Mouse (Mus musculus) E14TG2a.4 (cell line): ENCODE results near the gene Gm20403.
"Not testable (repeated sequence)": the region's sequence is repeated elsewhere in the genome, so short reads cannot be mapped to it uniquely, and the experiment has no call there.

Source experiments
- H3K27me3 ChIP-seq: 2 replicates; pipeline ENCODE4 v1.6.1; 2014; ENCODE audit warnings: low read length, control low read depth; ENCODE audit not compliant: insufficient read depth
- H3K36me3 ChIP-seq: 2 replicates; pipeline ENCODE4 v1.6.1; 2014; ENCODE audit warnings: low read length, control low read depth; ENCODE audit not compliant: insufficient read depth
- H3K4me1 ChIP-seq: replicated peaks from 2 replicates; pipeline ENCODE4 v1.6.1; 2014; ENCODE audit warnings: low read depth, low read length, control low read depth
- H3K4me3 ChIP-seq: replicated peaks from 2 replicates; pipeline ENCODE4 v1.5.1; 2014; ENCODE audit warnings: mild to moderate bottlenecking, low read length
- H3K9me3 ChIP-seq: 2 replicates; pipeline ENCODE4 v1.6.1; 2014; ENCODE audit warnings: low read length, control low read depth
- CTCF ChIP-seq: conservative IDR thresholded peaks from 2 replicates; pipeline ENCODE4 v1.5.1; 2014; ENCODE audit warnings: low read length
- NANOG ChIP-seq: IDR thresholded peaks from 2 replicates; pipeline ENCODE4 v1.6.1; 2014; ENCODE audit warnings: borderline replicate concordance, low read length, mixed read lengths
- POU5F1 ChIP-seq: IDR thresholded peaks from 2 replicates; pipeline ENCODE4 v1.6.1; 2014; ENCODE audit warnings: low read length, borderline replicate concordance

Gm20403 gene

DNA sequence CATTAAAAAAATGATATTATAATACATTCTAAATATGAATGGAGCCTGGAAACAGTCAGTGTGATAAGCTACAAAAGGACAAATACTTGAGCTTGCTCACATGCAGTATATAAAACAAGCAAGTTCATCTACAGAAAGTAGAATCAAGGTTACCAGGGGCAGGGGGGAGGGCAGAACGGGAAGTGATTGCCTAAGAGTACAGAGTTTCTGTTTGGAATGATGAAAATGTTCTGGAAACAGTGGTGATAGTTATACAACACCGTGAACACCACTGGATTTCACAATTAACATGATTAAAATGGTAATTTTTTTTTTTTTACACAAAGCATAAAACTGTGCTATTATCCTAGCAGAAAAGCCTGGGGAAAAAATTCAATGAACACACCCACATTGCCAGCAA is 26.8 kb downstream of the Gm20403 start:
- H3K36me3 ChIP-seq = no peaks in the 10 kb centered on the region
- no peaks in the 10 kb centered on the region for H3K9me3 ChIP-seq
- H3K27me3 ChIP-seq = no peaks in the 10 kb centered on the region
- 0 out of 2 replicates have a peak, but pooled peaks cover 4% of the 10 kb centered on the region for H3K4me1 ChIP-seq
- H3K4me3 ChIP-seq = no peak overlapping the region
- TF ChIP-seq POU5F1 (no peak), CTCF (no peak), NANOG (no peak)

DNA sequence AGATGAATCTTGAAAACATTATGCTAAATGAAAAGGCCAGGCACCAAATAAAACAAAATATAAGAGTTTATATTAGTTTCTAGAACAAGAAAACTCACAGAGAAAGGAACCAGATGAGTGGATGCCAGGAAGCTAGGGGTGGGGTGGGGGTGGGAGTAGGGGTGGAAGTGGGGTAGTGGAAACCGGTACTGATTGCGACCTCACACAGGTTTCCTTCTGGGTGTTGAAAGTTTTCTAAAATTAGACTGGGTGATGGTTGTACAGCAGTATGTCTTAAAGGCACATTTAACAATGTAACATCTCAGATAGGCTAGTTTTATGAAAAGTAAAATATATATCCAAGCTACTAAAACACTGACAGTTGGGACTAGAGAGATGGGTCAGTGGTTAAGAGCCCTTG is 29.4 kb downstream of the Gm20403 start:
- no peak for TF ChIP-seq CTCF
- no peak for TF ChIP-seq NANOG
- TF ChIP-seq POU5F1 = no peak
- H3K9me3 ChIP-seq = no peaks in the 10 kb centered on the region
- no peaks in the 10 kb centered on the region for H3K27me3 ChIP-seq
- H3K4me1 ChIP-seq = peaks cover 4% of the 10 kb centered on the region; the same call in 1 of the 2 replicates
- 0 out of 2 replicates have a peak, but pooled peaks cover 4% of the 10 kb centered on the region for H3K36me3 ChIP-seq
- H3K4me3 ChIP-seq = no peak overlapping the region

DNA sequence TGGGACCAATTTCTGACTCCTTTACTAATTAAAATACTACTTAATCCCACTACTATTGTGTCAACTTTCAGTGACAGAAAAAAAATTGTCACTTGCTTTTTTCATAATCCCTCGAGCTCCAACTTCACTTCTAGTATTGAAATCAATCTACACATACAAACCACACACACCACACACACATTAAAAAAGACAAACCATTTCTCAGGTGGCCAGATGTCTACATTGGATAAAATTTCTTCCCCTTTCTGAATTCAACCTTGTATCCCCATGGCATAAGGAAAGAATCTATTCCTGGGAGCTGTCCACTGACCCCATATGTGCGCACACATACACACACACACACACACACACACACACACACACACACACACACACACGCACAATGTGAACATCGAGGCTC is 29.9 kb downstream of the Gm20403 start:
- Histone ChIP-seq H3K27me3 (no peaks in the 10 kb centered on the region), H3K4me1 (peaks cover 4% of the 10 kb centered on the region; the same call in 1 of the 2 replicates), H3K9me3 (no peaks in the 10 kb centered on the region), H3K36me3 (0 out of 2 replicates have a peak, but pooled peaks cover 4% of the 10 kb centered on the region), H3K4me3 (no peak overlapping the region)
- TF ChIP-seq NANOG = no peak
- TF ChIP-seq POU5F1 = no peak

DNA sequence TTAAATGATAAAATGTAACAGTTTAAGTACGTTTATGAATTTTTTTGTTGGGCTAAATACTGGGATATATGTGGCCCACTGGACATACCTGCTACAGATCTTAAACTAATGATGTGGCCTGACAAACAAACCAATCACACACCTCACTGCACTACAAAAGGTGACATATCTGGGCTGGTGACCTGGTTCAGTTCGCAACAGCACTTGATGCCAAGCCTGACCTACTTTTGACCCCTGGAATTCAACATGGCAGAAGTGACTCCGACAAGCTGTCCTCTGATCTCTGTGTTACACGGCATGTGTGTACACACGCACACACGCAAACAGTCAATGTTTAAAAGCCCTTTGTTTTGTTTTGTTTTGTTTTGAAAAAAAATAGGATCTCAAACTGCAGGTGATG is 40.2 kb downstream of the Gm20403 start:
- H3K36me3 ChIP-seq = no peaks in the 10 kb centered on the region

DNA sequence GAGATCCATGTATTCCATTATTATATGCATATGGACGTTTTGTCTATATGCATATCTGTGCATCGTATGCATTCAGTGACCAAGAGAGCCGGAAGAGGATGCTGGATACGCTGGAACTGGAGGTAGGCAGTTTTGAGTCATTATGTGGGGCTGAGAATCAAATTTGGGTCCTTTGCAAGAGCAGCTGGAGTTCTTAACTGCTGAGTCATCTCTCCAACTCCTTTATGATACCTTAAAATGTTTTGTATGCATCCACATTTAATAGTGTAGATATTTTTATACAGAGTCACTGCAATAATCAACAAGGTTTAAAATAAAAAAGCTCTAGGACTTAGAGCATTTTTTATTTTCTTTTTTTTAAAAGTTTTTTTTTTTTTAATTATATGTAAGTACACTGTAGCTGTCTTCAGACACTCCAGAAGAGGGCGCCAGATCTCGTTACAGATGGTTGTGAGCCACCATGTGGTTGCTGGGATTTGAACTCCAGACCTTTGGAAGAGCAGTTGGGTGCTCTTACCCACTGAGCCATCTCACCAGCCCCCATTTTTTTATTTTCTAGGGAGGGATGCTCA is 43.7 kb downstream of the Gm20403 start:
- H3K27me3 ChIP-seq, H3K4me3 ChIP-seq, H3K9me3 ChIP-seq, H3K36me3 ChIP-seq: not testable (repeated sequence)
- H3K4me1 ChIP-seq = peaks cover 54% of the 10 kb centered on the region

More for the DNA sequence above, 40.2 kb downstream of the Gm20403 start:
- Histone ChIP-seq H3K4me3 (no peak overlapping the region), H3K27me3 (no peaks in the 10 kb centered on the region), H3K9me3 (no peaks in the 10 kb centered on the region), H3K4me1 (peaks cover 24% of the 10 kb centered on the region)
- TF ChIP-seq POU5F1 (no peak), NANOG (no peak), CTCF (no peak)

DNA sequence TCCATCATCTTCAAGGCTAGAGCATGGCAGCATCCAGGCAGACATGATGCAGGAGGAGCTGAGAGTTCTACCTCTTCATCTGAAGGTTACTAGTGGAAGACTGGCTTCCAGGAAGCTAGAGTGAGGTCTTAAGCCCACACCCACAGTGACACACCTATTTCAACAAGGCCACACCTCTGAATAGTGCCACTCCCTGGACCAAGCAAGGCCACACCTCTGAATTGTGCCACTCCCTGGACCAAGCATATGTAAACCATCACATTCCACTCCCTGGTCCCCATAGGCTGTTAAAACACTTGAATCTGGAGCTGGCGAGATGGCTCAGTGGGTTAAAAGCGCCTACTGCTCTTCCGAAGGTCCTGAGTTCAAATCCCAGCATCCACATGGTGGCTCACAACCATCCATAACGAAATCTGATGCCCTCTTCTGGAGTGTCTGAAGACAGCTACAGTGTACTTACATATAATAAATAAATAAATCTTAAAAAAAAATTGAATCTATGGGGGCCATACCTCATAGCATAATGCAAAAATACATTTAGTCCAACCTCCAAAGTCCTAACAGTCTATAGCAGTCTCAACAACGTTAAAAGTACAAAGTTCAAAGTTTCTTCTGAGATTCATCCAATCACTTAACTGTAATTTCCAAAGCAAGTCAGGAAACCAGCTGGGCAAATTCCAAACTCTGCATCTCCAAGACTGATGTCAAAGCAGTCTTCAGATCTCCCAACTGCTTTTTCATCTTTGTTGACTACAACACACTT is 48.6 kb downstream of the Gm20403 start:
- Histone ChIP-seq H3K36me3 (peaks cover 25% of the 10 kb centered on the region), H3K4me1 (peaks cover 57% of the 10 kb centered on the region), H3K4me3 (peak overlapping the region; percentile 23)
- H3K27me3 ChIP-seq, H3K9me3 ChIP-seq: not testable (repeated sequence)
